Mouse (Mus musculus): ENCODE measurements at regions not wholly inside any gene's neighbourhood (a gene's known extent, or its start where the extent isn't known, plus 50 kb on each side); places are given as distances from the start of the nearest gene placed in this dataset.

GRCm38 (mm10) chr13:101509946-101510345 is 258.1 kb downstream of the Pik3r1 start:
- TF ChIP-seq CTCF (IDR thresholded peaks at IDR 0.05; ENCODE audit: low read depth, low read length) (no peak), EP300 (IDR thresholded peaks at IDR 0.05; ENCODE audit: insufficient read depth, low read depth, low read length) (no peak), POLR2A (IDR thresholded peaks at IDR 0.05; ENCODE audit: insufficient read depth, low read length) (no peak)
- H3K36me3 ChIP-seq (ENCODE audit: control insufficient read depth, insufficient read depth, low read length, poor library complexity, severe bottlenecking), result no peaks in the 10 kb centered on the region
- H3K4me1 ChIP-seq (ENCODE audit: control insufficient read depth, insufficient read depth, low read length), result no peaks in the 10 kb centered on the region

GRCm38 (mm10) chr13:101508331-101508730 is 259.7 kb downstream of the Pik3r1 start:
- no peak overlapping the region for H3K27ac ChIP-seq (ENCODE audit: insufficient read depth, low read length)
- H3K27me3 ChIP-seq (ENCODE audit: control insufficient read depth, insufficient read depth, low read length, poor library complexity, severe bottlenecking), result no peaks in the 10 kb centered on the region
- no peak for TF ChIP-seq CTCF (IDR thresholded peaks at IDR 0.05; ENCODE audit: low read depth, low read length)
- TF ChIP-seq POLR2A (IDR thresholded peaks at IDR 0.05; ENCODE audit: insufficient read depth, low read length), result no peak
- TF ChIP-seq EP300 (IDR thresholded peaks at IDR 0.05; ENCODE audit: insufficient read depth, low read depth, low read length), result no peak
- no peaks in the 10 kb centered on the region for H3K36me3 ChIP-seq (ENCODE audit: control insufficient read depth, insufficient read depth, low read length, poor library complexity, severe bottlenecking)
- no peaks in the 10 kb centered on the region for H3K4me1 ChIP-seq (ENCODE audit: control insufficient read depth, insufficient read depth, low read length)
- H3K9ac ChIP-seq (ENCODE audit: low read depth, poor library complexity, severe bottlenecking), result no peak overlapping the region
- H3K9me3 ChIP-seq (replicated peaks; ENCODE audit: control insufficient read depth, insufficient read depth, low read length, poor library complexity, severe bottlenecking), result no peaks in the 10 kb centered on the region
- H3K4me3 ChIP-seq (ENCODE audit: low read depth, low read length), result no peak overlapping the region

More at GRCm38 (mm10) chr13:101509946-101510345, 258.1 kb downstream of the Pik3r1 start:
- Histone ChIP-seq H3K27me3 (ENCODE audit: control insufficient read depth, insufficient read depth, low read length, poor library complexity, severe bottlenecking) (no peaks in the 10 kb centered on the region), H3K9me3 (replicated peaks; ENCODE audit: control insufficient read depth, insufficient read depth, low read length, poor library complexity, severe bottlenecking) (no peaks in the 10 kb centered on the region), H3K4me3 (ENCODE audit: low read depth, low read length) (no peak overlapping the region), H3K9ac (ENCODE audit: low read depth, poor library complexity, severe bottlenecking) (no peak overlapping the region), H3K27ac (ENCODE audit: insufficient read depth, low read length) (no peak overlapping the region)

- Histone ChIP-seq H3K36me3 (ENCODE audit: control insufficient read depth, insufficient read depth, low read length, poor library complexity, severe bottlenecking) (no peaks in the 10 kb centered on the region), H3K9me3 (replicated peaks; ENCODE audit: control insufficient read depth, insufficient read depth, low read length, poor library complexity, severe bottlenecking) (no peaks in the 10 kb centered on the region), H3K27ac (ENCODE audit: insufficient read depth, low read length) (no peak overlapping the region), H3K4me1 (ENCODE audit: control insufficient read depth, insufficient read depth, low read length) (no peaks in the 10 kb centered on the region), H3K9ac (ENCODE audit: low read depth, poor library complexity, severe bottlenecking) (no peak overlapping the region), H3K27me3 (ENCODE audit: control insufficient read depth, insufficient read depth, low read length, poor library complexity, severe bottlenecking) (no peaks in the 10 kb centered on the region), H3K4me3 (ENCODE audit: low read depth, low read length) (no peak overlapping the region)
- no peak for TF ChIP-seq CTCF (IDR thresholded peaks at IDR 0.05; ENCODE audit: low read depth, low read length)
- TF ChIP-seq POLR2A (IDR thresholded peaks at IDR 0.05; ENCODE audit: insufficient read depth, low read length), result no peak
- no peak for TF ChIP-seq EP300 (IDR thresholded peaks at IDR 0.05; ENCODE audit: insufficient read depth, low read depth, low read length)
These were observed 261.3 kb downstream of the Pik3r1 start for GRCm38 (mm10) chr13:101506696-101507095.

- Histone ChIP-seq H3K4me1 (ENCODE audit: control insufficient read depth, insufficient read depth, low read length) (no peaks in the 10 kb centered on the region), H3K9me3 (replicated peaks; ENCODE audit: control insufficient read depth, insufficient read depth, low read length, poor library complexity, severe bottlenecking) (no peaks in the 10 kb centered on the region), H3K27me3 (ENCODE audit: control insufficient read depth, insufficient read depth, low read length, poor library complexity, severe bottlenecking) (no peaks in the 10 kb centered on the region), H3K4me3 (ENCODE audit: low read depth, low read length) (no peak overlapping the region), H3K9ac (ENCODE audit: low read depth, poor library complexity, severe bottlenecking) (no peak overlapping the region), H3K27ac (ENCODE audit: insufficient read depth, low read length) (no peak overlapping the region), H3K36me3 (ENCODE audit: control insufficient read depth, insufficient read depth, low read length, poor library complexity, severe bottlenecking) (no peaks in the 10 kb centered on the region)
- no peak for TF ChIP-seq POLR2A (IDR thresholded peaks at IDR 0.05; ENCODE audit: insufficient read depth, low read length)
- no peak for TF ChIP-seq EP300 (IDR thresholded peaks at IDR 0.05; ENCODE audit: insufficient read depth, low read depth, low read length)
- TF ChIP-seq CTCF (IDR thresholded peaks at IDR 0.05; ENCODE audit: low read depth, low read length), result no peak
These were observed 263.0 kb downstream of the Pik3r1 start for GRCm38 (mm10) chr13:101505054-101505453.

- Histone ChIP-seq H3K9ac (ENCODE audit: low read depth, poor library complexity, severe bottlenecking) (no peak overlapping the region), H3K9me3 (replicated peaks; ENCODE audit: control insufficient read depth, insufficient read depth, low read length, poor library complexity, severe bottlenecking) (no peaks in the 10 kb centered on the region), H3K27ac (ENCODE audit: insufficient read depth, low read length) (no peak overlapping the region), H3K4me3 (ENCODE audit: low read depth, low read length) (no peak overlapping the region), H3K27me3 (ENCODE audit: control insufficient read depth, insufficient read depth, low read length, poor library complexity, severe bottlenecking) (no peaks in the 10 kb centered on the region), H3K4me1 (ENCODE audit: control insufficient read depth, insufficient read depth, low read length) (no peaks in the 10 kb centered on the region), H3K36me3 (ENCODE audit: control insufficient read depth, insufficient read depth, low read length, poor library complexity, severe bottlenecking) (no peaks in the 10 kb centered on the region)
- no peak for TF ChIP-seq POLR2A (IDR thresholded peaks at IDR 0.05; ENCODE audit: insufficient read depth, low read length)
- TF ChIP-seq CTCF (IDR thresholded peaks at IDR 0.05; ENCODE audit: low read depth, low read length), result no peak
- TF ChIP-seq EP300 (IDR thresholded peaks at IDR 0.05; ENCODE audit: insufficient read depth, low read depth, low read length), result no peak
These were observed 263.8 kb downstream of the Pik3r1 start for GRCm38 (mm10) chr13:101504241-101504640.

GRCm38 (mm10) chr13:101501845-101502284 is 266.2 kb downstream of the Pik3r1 start:
- no peak overlapping the region for H3K9ac ChIP-seq (ENCODE audit: low read depth, poor library complexity, severe bottlenecking)
- H3K9me3 ChIP-seq (replicated peaks; ENCODE audit: control insufficient read depth, insufficient read depth, low read length, poor library complexity, severe bottlenecking), result no peaks in the 10 kb centered on the region
- TF ChIP-seq EP300 (IDR thresholded peaks at IDR 0.05; ENCODE audit: insufficient read depth, low read depth, low read length) (no peak), CTCF (IDR thresholded peaks at IDR 0.05; ENCODE audit: low read depth, low read length) (no peak), POLR2A (IDR thresholded peaks at IDR 0.05; ENCODE audit: insufficient read depth, low read length) (no peak)
- no peaks in the 10 kb centered on the region for H3K27me3 ChIP-seq (ENCODE audit: control insufficient read depth, insufficient read depth, low read length, poor library complexity, severe bottlenecking)
- H3K4me1 ChIP-seq (ENCODE audit: control insufficient read depth, insufficient read depth, low read length), result no peaks in the 10 kb centered on the region
- no peak overlapping the region for H3K4me3 ChIP-seq (ENCODE audit: low read depth, low read length)
- H3K36me3 ChIP-seq (ENCODE audit: control insufficient read depth, insufficient read depth, low read length, poor library complexity, severe bottlenecking), result no peaks in the 10 kb centered on the region
- no peak overlapping the region for H3K27ac ChIP-seq (ENCODE audit: insufficient read depth, low read length)

All from ES-Bruce4 (cell line).